Mouse (Mus musculus) erythroblast, embryonic 14.5 days (primary cell): ENCODE data around the gene Sh3d21.

Experiments used
- GATA1 ChIP-seq: IDR thresholded peaks from 2 replicates; pipeline ENCODE4 v1.6.1; 2012; ENCODE audit warnings: low read length, inconsistent platforms, mixed read lengths
- TAL1 ChIP-seq: IDR thresholded peaks from 3 replicates; pipeline ENCODE4 v1.6.1; 2012; ENCODE audit warnings: low read length, inconsistent platforms, mixed read lengths

DNA sequence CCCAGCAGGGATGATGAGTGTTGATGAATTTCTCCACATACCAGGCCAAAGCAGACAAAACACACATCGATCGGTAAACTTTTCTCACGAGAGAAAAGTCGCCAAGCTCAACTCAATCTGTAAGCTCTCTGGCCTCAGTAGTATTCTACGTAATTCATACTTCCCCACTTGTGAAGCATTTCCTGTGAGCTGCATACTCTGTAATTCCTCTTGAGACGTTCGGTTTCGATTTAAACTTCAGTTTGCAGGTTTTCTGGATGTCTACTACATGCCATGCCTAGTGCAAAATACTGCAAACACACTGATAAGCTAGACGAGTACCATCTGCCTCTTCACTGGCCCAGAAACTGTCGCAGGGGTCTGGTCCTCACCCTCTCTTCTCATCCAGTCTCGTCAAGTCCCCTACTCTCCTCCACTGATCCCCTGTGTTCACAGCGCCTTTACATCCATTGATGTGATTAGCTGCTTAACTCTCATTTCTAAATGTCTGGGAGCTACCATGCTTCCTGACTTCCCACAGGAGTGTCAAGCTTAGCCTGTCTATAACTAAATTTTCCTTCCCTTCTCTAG lies 41.5 kb upstream of the Sh3d21 start:
- no peak for TF ChIP-seq TAL1
- TF ChIP-seq GATA1, result no peak
